Mouse (Mus musculus): ENCODE data around the gene Glg1.

Glg1 gene

DNA sequence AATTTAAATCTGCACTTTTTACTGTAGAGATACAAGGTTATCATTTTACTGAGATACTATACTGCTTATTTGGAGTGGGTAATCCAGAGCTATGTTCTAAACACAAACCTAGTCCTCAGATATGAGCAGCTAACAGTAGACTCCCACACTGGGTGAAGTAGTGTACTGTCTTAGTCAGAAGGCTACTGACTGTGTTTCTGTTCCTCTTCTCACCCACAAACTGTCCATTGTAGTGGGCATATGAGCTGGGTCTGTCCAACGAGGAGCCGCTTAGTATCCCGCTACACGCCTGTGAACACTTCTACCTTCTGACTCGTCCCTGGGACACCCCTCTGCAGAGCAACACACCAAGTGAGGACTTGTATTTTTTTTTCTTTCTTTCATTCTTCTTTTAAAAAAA is 144.1 kb downstream of the Glg1 start:
- WGBS: 82% methylated on average over 5 of the region's 5 CpGs
